Mouse (Mus musculus) spleen, adult 2 months (tissue): ENCODE results near the gene Ptx4.

Source experiments
- CTCF ChIP-seq: fragments of 200-500 bp; IDR thresholded peaks from 2 replicates; pipeline ENCODE4 v1.5.1; 2011; ENCODE audit warnings: mild to moderate bottlenecking, inconsistent platforms; ENCODE audit not compliant: insufficient read depth, insufficient read length, insufficient replicate concordance; ENCODE audit errors: extremely low read depth
- POLR2A ChIP-seq: fragments of 200-500 bp; IDR thresholded peaks from 2 replicates; pipeline ENCODE4 v1.6.1; 2011; ENCODE audit warnings: low read depth, low read length, inconsistent platforms

- TF ChIP-seq CTCF (no peak), POLR2A (no peak)
Measured at GRCm38 (mm10) chr17:25110590-25110989, 10.0 kb upstream of the Ptx4 start.
